Comparison of ENCODE assay signal across 15 mouse cellular contexts in genomic region chr13:80932816-80933402, GRCm38 (mm10). TPM values are rescaled to one million over a fixed set of nuclear protein-coding genes. Genes with fewer than 3 reads are reported as not detected.
A peak's percentile ranks its signal among the peaks of the same experiment; 100 is the strongest.
DNase-seq lines count a peak whose midpoint lies in the region; ATAC-seq lines count a peak whose summit lies in the region.
"Had no signal": no experiment of that assay in that cellular context is flagged by ENCODE, and none has a peak within 500 bp of the region (broad histone marks: within the 10 kb centered on the region; RNA-seq: fewer than 3 reads in every experiment).

No protein-coding gene starts in this region.

- no peak for DNase-seq in heart, embryonic 10.5 days (ENCODE audit: low spot score)
- no peak for DNase-seq in heart, postnatal 36 days
- DNase-seq in lung, postnatal 10 days = peak; percentile 4
- DNase-seq in lung, postnatal 14 days = no peak
- DNase-seq in ovary, postnatal 36 days (ENCODE audit: low spot score) = no peak
- no peak for DNase-seq in frontal cortex, postnatal 25 days (ENCODE audit: low spot score in 2 of 2)
- DNase-seq: adrenal gland, postnatal 10 days; embryo, embryonic 11 days; heart, adult 18-20 months; left cerebral cortex, postnatal 4 days; thymus, postnatal 4 days had no signal

- peak overlapping the region; percentile 56; the same call in 1 of the 2 replicates for H3K27ac ChIP-seq in heart, embryonic 10.5 days
- H3K27ac ChIP-seq: stomach, embryonic 15.5 days had no signal

- H3K36me3 ChIP-seq in heart, embryonic 10.5 days = no peaks in the 10 kb centered on the region
- H3K36me3 ChIP-seq: stomach, embryonic 15.5 days had no signal

- H3K27me3 ChIP-seq in heart, embryonic 10.5 days (ENCODE audit: insufficient read depth, poor library complexity, severe bottlenecking) = no peaks in the 10 kb centered on the region
- H3K27me3 ChIP-seq: stomach, embryonic 15.5 days had no signal

- H3K4me3 ChIP-seq in heart, embryonic 10.5 days = no peak overlapping the region
- H3K4me3 ChIP-seq: megakaryocyte, embryonic 14.5 days; stomach, embryonic 15.5 days had no signal

- H3K4me1 ChIP-seq in heart, embryonic 10.5 days = peaks cover 7% of the 10 kb centered on the region
- H3K4me1 ChIP-seq: stomach, embryonic 15.5 days had no signal

- intact Hi-C loops in heart, postnatal 36 days (cut with DNase I) = no loop called here

- no peaks in the 10 kb centered on the region for H3K9me3 ChIP-seq in heart, embryonic 10.5 days
- H3K9me3 ChIP-seq: megakaryocyte, embryonic 14.5 days; stomach, embryonic 15.5 days had no signal

- WGBS in heart, embryonic 10.5 days = 64% methylated on average over 5 of the region's 5 CpGs

- ATAC-seq in hematopoietic stem cell, adult 5-6 weeks (replicated peaks in 1 of 2; ENCODE audit: insufficient read depth in 1 of 2, low FRiP score in 2 of 2, low TSS enrichment in 1 of 2, low read depth in 1 of 2, poor library complexity in 2 of 2, severe bottlenecking in 2 of 2) = peak; percentile 95 to 99
- ATAC-seq in neutrophil, adult 5-6 weeks (ENCODE audit: extremely low read depth, insufficient number of reproducible peaks, low FRiP score, poor library complexity, severe bottlenecking) = peak; percentile 97

RNA-seq across cellular contexts. Expression of gene Arrdc3, which starts 49.7 kb away (rescaled TPM):
- polyA plus RNA-seq in heart, embryonic 10.5 days (2016; fragmentation: Nextera tagmentation; extraction: Ambion mirVana) = 52.4 and 54.2 TPM in 2 replicates
- total RNA-seq in heart, postnatal 36 days (2021) = 10 to 100 TPM; 38.0 to 42.2 TPM
- total RNA-seq in hematopoietic stem cell, adult 5-6 weeks (2017) = 54.8 and 81.4 TPM in 2 replicates
- total RNA-seq in neutrophil, adult 5-6 weeks (2017) = 302 and 332 TPM in 2 replicates
